Mouse (Mus musculus) small intestine, adult 10 weeks (tissue): Measurements from ENCODE around the gene Ntsr1. TPM values are rescaled to one million over a fixed set of nuclear protein-coding genes. Genes with fewer than 3 reads are reported as not detected.

Experiments
- polyA plus RNA-seq: library from polyadenylated mRNA; stranded (reverse); fragments of 350-450 nt; fragmentation: Illumina TruSeq; extraction: RNeasy Lipid Tissue Mini Kit (QIAGEN cat#74804); gene quantifications from one replicate; pipeline ENCODE4 v1.2.3, GENCODE M21; 2014; ENCODE audit warnings: low replicate concordance

The Ntsr1 gene
- not detected for polyA plus RNA-seq

DNA sequence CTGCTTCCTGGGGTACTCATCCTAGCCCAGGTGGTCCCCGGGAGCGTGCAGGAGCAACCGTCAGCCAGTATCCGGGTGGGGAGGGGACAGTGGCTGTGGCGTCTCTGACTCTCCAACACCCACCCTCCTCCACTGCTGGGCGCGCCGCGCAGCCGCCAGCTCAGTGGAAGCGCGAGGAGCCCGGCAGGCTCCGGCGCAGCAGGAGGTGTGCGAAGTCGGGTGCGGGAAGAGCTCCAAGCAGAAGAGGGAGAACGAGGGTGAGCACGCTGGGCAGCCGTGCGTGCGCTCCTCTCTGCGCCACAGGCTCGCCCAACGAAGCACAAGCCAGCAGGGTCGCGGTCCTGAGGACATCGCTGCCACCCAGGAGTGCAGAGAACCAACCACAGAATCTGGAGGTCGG, at the start of gene Ntsr1:
Ntsr1 (plus strand) TSS at position 236 of the 400 bp plus-strand sequence.

DNA sequence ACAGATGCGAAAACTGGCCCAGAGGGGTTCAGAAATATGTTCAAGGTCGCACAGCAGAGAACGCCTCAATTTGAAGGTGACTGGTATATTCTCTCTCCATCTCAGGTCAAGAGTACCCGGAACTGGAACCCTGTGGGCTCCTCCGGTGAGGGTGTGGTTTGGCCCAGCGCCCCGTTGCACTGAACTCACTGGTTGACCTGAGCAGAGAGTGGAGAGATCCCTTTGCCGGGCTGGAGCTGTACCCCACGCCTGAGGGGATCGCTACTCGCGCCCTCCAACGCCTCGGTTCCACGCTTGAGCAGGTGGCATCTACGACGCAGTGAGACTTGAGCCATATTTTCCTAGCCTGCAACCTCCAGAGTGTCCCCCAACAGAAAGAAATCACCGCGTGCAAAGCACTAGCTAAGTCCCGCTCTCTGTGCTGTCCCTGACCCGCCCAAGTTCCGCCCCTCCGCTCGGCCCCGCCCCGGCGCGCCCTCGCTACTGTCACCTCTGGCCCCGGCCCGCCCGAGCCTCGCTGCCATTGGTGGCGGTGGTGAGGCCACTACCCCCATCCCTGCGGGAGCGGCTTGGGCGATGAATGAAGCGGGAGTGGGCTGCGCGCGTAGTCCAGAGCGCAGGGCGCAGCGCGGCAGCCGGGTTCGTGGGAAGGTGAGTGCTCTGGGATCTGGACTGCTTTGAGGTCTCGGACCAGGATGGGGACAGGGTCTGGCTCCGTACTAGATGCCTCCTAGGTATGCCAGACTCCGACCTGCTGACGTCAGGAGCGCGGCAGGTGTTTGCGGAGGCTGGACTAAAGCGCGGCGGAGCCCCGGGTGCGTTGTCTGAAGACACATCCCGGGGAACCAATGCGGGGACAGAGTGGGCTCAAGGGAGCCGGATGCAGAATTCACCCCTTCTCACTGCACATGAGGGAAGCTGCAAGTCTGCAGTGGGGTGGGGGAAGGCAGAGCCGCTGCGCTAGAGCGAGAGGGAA, 43.8 kb upstream of the Ntsr1 start, which contains the start of gene Slco4a1:
Slco4a1 (plus strand) TSS at position 523 of the 976 bp plus-strand sequence.

DNA sequence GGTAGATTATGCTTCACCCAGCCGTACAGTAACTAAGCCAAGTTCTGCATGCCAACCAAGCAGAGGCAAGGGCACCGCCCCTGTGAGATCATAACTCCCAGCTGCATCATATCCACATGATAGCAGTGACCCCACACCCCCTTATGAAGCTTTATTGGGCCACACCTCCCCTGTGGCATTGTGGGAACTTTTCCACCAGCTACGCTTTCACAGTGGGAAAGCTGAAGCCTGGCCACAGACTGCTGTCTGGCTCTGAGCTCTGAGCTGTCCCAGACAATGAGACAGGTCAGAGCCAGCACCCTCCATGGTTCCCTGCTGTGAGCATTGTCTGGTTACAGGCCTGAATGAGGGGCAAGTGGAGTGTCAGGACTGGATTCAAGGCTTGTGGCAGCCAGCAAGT, 81.2 kb downstream of the Ntsr1 start, which contains the start of gene Mrgbp:
Mrgbp (plus strand) TSS at position 303 of the 400 bp plus-strand sequence.

DNA sequence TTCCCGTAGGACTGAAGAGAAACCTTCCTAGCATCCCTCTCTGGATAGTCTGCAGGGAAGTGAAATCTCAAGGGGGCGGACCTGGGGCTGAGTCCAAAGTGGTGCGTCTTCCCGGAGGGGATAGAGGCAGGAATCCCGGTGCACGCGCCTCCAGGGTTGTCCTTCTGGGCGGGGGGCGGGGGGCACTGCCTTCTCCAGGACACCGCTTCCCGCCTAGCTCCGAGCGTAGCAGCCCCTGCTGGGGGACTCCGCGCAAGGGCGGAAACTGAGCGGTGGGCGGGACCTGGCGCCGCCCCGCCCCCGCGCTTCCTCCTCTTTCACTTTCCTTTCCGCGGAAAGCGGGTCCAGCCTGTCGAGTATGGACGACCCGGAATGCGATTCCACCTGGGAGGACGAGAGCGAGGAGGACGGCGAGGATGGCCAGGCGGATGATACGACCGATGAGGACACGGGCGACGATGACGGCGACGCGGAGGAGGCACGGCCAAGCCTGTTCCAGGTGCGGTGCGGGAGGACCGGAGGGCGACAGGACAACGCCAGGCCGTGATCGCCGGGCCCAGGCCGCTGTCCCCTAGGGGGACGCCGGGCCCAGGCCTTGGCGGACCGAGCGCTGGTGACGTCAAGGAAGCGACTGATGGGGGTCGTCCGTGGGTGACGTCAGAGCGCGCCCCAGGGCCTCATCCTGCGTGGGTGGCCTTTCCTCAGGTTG, 89.5 kb downstream of the Ntsr1 start, which contains the start of gene Ogfr:
Ogfr (plus strand) TSS at position 123 of the 709 bp plus-strand sequence.

Other genes starting within 250 kb of the Ntsr1 start
- 82.3 TPM for gene Rps21, start 242.6 kb upstream of the Ntsr1 start, polyA plus RNA-seq
- 15.0 TPM for gene Cables2, start 226.5 kb upstream of the Ntsr1 start, polyA plus RNA-seq
- not detected for gene Rbbp8nl, start 210.1 kb upstream of the Ntsr1 start, polyA plus RNA-seq
- 10.9 TPM for gene Gata5, start 165.3 kb upstream of the Ntsr1 start, polyA plus RNA-seq
- gene Slco4a1, start 43.7 kb upstream of the Ntsr1 start, polyA plus RNA-seq = 0.89 TPM
- gene Mrgbp, start 81.3 kb downstream of the Ntsr1 start, polyA plus RNA-seq = 13.8 TPM
- 13.2 TPM for gene Ogfr, start 89.3 kb downstream of the Ntsr1 start, polyA plus RNA-seq
- 0.22 TPM for gene Col9a3, start 97.8 kb downstream of the Ntsr1 start, polyA plus RNA-seq
- 0.19 TPM for gene Tcfl5, start 142.7 kb downstream of the Ntsr1 start, polyA plus RNA-seq
- 28.1 TPM for gene Dido1, start 210.0 kb downstream of the Ntsr1 start, polyA plus RNA-seq
- 45.2 TPM for gene Gid8, start 210.1 kb downstream of the Ntsr1 start, polyA plus RNA-seq
- 0.19 TPM for gene Slc17a9, start 225.3 kb downstream of the Ntsr1 start, polyA plus RNA-seq